Mouse (Mus musculus): ENCODE results near the gene Rrp7a.

DNA sequence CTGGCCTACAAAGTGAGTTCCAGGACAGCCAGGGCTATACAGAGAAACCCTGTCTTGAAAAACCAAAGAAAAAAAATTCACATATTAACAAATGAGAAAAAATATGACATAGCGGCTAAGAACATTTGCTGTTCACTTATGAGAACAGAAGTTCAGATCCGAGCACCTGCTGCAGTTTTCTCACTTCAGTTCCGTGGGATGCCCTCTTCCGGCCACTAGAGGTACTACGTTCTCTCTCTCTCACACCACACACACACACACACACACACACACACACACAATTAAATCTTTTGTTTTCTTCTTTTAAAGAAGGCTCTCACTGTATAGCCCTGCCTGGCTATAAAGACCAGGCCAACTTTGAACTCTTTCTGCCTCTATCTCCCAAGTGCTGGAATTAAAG, 54.3 kb downstream of the Rrp7a start:
- TF ChIP-seq GATA1 (IDR thresholded peaks at IDR 0.05; ENCODE audit: low read length) (no peak), TAL1 (IDR thresholded peaks at IDR 0.05; ENCODE audit: low read length) (no peak)

Measured in erythroblast, embryonic 14.5 days (primary cell).